Mouse (Mus musculus) brown adipose tissue, adult 24 weeks (tissue): ENCODE results near the gene Vps13a. TPM values are rescaled to one million over a fixed set of nuclear protein-coding genes. Genes with fewer than 3 reads are reported as not detected.
"Not testable (repeated sequence)": the region's sequence is repeated elsewhere in the genome, so short reads cannot be mapped to it uniquely, and the experiment has no call there.

Experiments
- H3K27ac ChIP-seq: fragments of 200-500 bp; replicated peaks from 2 replicates; pipeline ENCODE4 v1.5.1; 2012; ENCODE audit warnings: low read depth, mild to moderate bottlenecking, low read length
- H3K4me1 ChIP-seq: fragments of 200-500 bp; 2 replicates; pipeline ENCODE4 v1.6.1; 2012; ENCODE audit warnings: low read length, mixed read lengths; ENCODE audit not compliant: control insufficient read depth, insufficient read depth, insufficient read length
- H3K4me3 ChIP-seq: fragments of 200-500 bp; 2 replicates; pipeline ENCODE4 v1.5.1; 2012; ENCODE audit warnings: low read depth, mild to moderate bottlenecking, low read length, moderate library complexity; ENCODE audit not compliant: insufficient read depth
- polyA plus RNA-seq: library from polyadenylated mRNA; stranded (reverse); fragments of >200 nt; gene quantifications from 2 replicates; pipeline ENCODE4 v1.2.4, GENCODE M21; 2012; ENCODE audit not compliant: missing spikeins, insufficient read depth, insufficient read length

The Vps13a gene
- polyA plus RNA-seq, 1 experiment, result 26.2 TPM

GRCm38 (mm10) chr19:16780251-16780783 lies 416 bp downstream of the Vps13a start:
- peak overlapping the region; percentile 56 for H3K27ac ChIP-seq

GRCm38 (mm10) chr19:16779786-16780185 lies 947 bp downstream of the Vps13a start:
- Histone ChIP-seq H3K4me1 (peaks cover 8% of the 10 kb centered on the region; the same call in 1 of the 2 replicates), H3K27ac (no peak overlapping the region), H3K4me3 (peak overlapping the region; percentile 84)

More at GRCm38 (mm10) chr19:16780251-16780783, 416 bp downstream of the Vps13a start:
- Histone ChIP-seq H3K4me1 (peaks cover 8% of the 10 kb centered on the region; the same call in 1 of the 2 replicates), H3K4me3 (peak overlapping the region; percentile 84)

- Histone ChIP-seq H3K4me3 (peak overlapping the region; percentile 27; the same call in 1 of the 2 replicates), H3K27ac (no peak overlapping the region), H3K4me1 (peaks cover 8% of the 10 kb centered on the region; the same call in 1 of the 2 replicates)
Measured at GRCm38 (mm10) chr19:16779281-16779680, 1.5 kb downstream of the Vps13a start.

- no peak overlapping the region for H3K27ac ChIP-seq
- H3K4me3 ChIP-seq, result no peak overlapping the region
- peaks cover 8% of the 10 kb centered on the region; the same call in 1 of the 2 replicates for H3K4me1 ChIP-seq
Measured at GRCm38 (mm10) chr19:16778578-16778977, 2.2 kb downstream of the Vps13a start.

GRCm38 (mm10) chr19:16777901-16778300 lies 2.8 kb downstream of the Vps13a start:
- H3K4me1 ChIP-seq, result peaks cover 8% of the 10 kb centered on the region; the same call in 1 of the 2 replicates
- H3K27ac ChIP-seq, result no peak overlapping the region
- no peak overlapping the region for H3K4me3 ChIP-seq

GRCm38 (mm10) chr19:16777391-16777790 lies 3.3 kb downstream of the Vps13a start:
- H3K4me3 ChIP-seq, H3K4me1 ChIP-seq, H3K27ac ChIP-seq: not testable (repeated sequence)

- no peak overlapping the region for H3K4me3 ChIP-seq
- no peak overlapping the region for H3K27ac ChIP-seq
- peaks cover 5% of the 10 kb centered on the region; the same call in 1 of the 2 replicates for H3K4me1 ChIP-seq
Measured at GRCm38 (mm10) chr19:16773237-16774016, 7.3 kb downstream of the Vps13a start.

- no peak overlapping the region for H3K27ac ChIP-seq
- H3K4me1 ChIP-seq, result no peaks in the 10 kb centered on the region
- H3K4me3 ChIP-seq, result no peak overlapping the region
Measured at GRCm38 (mm10) chr19:16767407-16767806, 13.3 kb downstream of the Vps13a start.

- H3K27ac ChIP-seq, H3K4me1 ChIP-seq: not testable (repeated sequence)
Measured at GRCm38 (mm10) chr19:16757439-16757838, 23.3 kb downstream of the Vps13a start.

GRCm38 (mm10) chr19:16755854-16756253 lies 24.9 kb downstream of the Vps13a start:
- no peaks in the 10 kb centered on the region for H3K4me1 ChIP-seq
- no peak overlapping the region for H3K27ac ChIP-seq
- no peak overlapping the region for H3K4me3 ChIP-seq

More at GRCm38 (mm10) chr19:16757439-16757838, 23.3 kb downstream of the Vps13a start:
- not testable (repeated sequence) for H3K4me3 ChIP-seq

- no peak overlapping the region for H3K27ac ChIP-seq
- no peaks in the 10 kb centered on the region for H3K4me1 ChIP-seq
- no peak overlapping the region for H3K4me3 ChIP-seq
Measured at GRCm38 (mm10) chr19:16755226-16755625, 25.5 kb downstream of the Vps13a start.

GRCm38 (mm10) chr19:16753151-16753550 lies 27.6 kb downstream of the Vps13a start:
- H3K4me1 ChIP-seq, result no peaks in the 10 kb centered on the region
- H3K4me3 ChIP-seq, result no peak overlapping the region
- no peak overlapping the region for H3K27ac ChIP-seq

- no peak overlapping the region for H3K4me3 ChIP-seq
- H3K27ac ChIP-seq, result no peak overlapping the region
- no peaks in the 10 kb centered on the region for H3K4me1 ChIP-seq
Measured at GRCm38 (mm10) chr19:16736854-16737253, 43.9 kb downstream of the Vps13a start.

GRCm38 (mm10) chr19:16728729-16729128 lies 52.0 kb downstream of the Vps13a start:
- H3K4me3 ChIP-seq, result no peak overlapping the region
- no peak overlapping the region for H3K27ac ChIP-seq
- H3K4me1 ChIP-seq, result no peaks in the 10 kb centered on the region

GRCm38 (mm10) chr19:16715249-16715648 lies 65.5 kb downstream of the Vps13a start:
- Histone ChIP-seq H3K4me3 (no peak overlapping the region), H3K4me1 (no peaks in the 10 kb centered on the region), H3K27ac (no peak overlapping the region)

GRCm38 (mm10) chr19:16701790-16702189 lies 78.9 kb downstream of the Vps13a start:
- Histone ChIP-seq H3K4me3 (no peak overlapping the region), H3K4me1 (no peaks in the 10 kb centered on the region), H3K27ac (no peak overlapping the region)
